Mouse (Mus musculus): ENCODE results near the gene Msx1. TPM values are rescaled to one million over a fixed set of nuclear protein-coding genes. Genes with fewer than 3 reads are reported as not detected.
A peak's percentile ranks its signal among the peaks of the same experiment; 100 is the strongest.

Msx1 gene
- polyA plus RNA-seq (2014; fragmentation: Nextera tagmentation; extraction: Ambion mirVana): 218 and 235 TPM in 2 replicates

DNA sequence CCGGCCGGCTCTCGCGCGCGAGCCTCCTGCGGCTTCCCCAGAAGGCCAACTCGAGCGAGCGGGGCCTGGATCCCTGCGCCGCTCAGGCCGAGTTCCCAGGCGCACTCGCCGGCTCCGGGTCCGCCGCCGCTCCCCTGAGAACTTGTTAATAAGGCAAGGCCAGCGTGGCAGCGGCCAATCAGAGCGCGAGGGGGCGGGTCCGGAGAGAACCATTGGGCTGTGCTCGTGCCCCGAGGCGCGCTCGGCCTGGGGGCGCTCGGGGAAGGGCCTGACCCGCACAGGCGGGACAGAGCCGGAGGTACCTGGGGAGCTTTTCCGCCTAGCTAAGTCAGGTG lies at the start of gene Msx1:
Gene Msx1 (minus strand): TSS at position 123 of the 335 bp plus-strand sequence.
- 0% methylated on average over 37 of the region's 37 CpGs for WGBS
- H3K9me3 ChIP-seq (ENCODE audit: control insufficient read depth, low read length): no peaks in the 10 kb centered on the region
- peak within 1 kb of the TSS; percentile 79 for H3K27ac ChIP-seq (replicated peaks; ENCODE audit: low read depth, low read length)
- H3K4me2 ChIP-seq (ENCODE audit: low read depth, severe bottlenecking): peak within 1 kb of the TSS; percentile 95
- peaks cover 36% of the 10 kb centered on the region for H3K27me3 ChIP-seq (ENCODE audit: control insufficient read depth, insufficient read depth, low read length)
- peak within 1 kb of the TSS; percentile 74 for H3K4me3 ChIP-seq (ENCODE audit: low read depth, low read length)
- peak within 1 kb of the TSS; percentile 90 for H3K9ac ChIP-seq (ENCODE audit: low read length)
- DNase-seq (ENCODE audit: low spot score) (peak; percentile 96), ATAC-seq (ENCODE audit: insufficient number of reproducible peaks, low FRiP score, low TSS enrichment, low read depth) (peak; percentile 66)
- no peaks in the 10 kb centered on the region for H3K36me3 ChIP-seq (ENCODE audit: control insufficient read depth, insufficient read depth, low read length)
- H3K4me1 ChIP-seq (ENCODE audit: control insufficient read depth, insufficient read depth, low read length): peaks cover 35% of the 10 kb centered on the region

- ATAC-seq (ENCODE audit: insufficient number of reproducible peaks, low FRiP score, low TSS enrichment, low read depth) (no peak), DNase-seq (ENCODE audit: low spot score) (no peak)
- Histone ChIP-seq H3K4me1 (ENCODE audit: control insufficient read depth, insufficient read depth, low read length) (peaks cover 6% of the 10 kb centered on the region), H3K27ac (replicated peaks; ENCODE audit: low read depth, low read length) (no peak overlapping the region), H3K9ac (ENCODE audit: low read length) (no peak overlapping the region), H3K4me2 (ENCODE audit: low read depth, severe bottlenecking) (no peak overlapping the region), H3K4me3 (ENCODE audit: low read depth, low read length) (no peak overlapping the region), H3K9me3 (ENCODE audit: control insufficient read depth, low read length) (no peaks in the 10 kb centered on the region), H3K36me3 (ENCODE audit: control insufficient read depth, insufficient read depth, low read length) (no peaks in the 10 kb centered on the region), H3K27me3 (ENCODE audit: control insufficient read depth, insufficient read depth, low read length) (no peaks in the 10 kb centered on the region)
- 68% methylated on average over 6 of the region's 6 CpGs for WGBS
These were observed 41.1 kb upstream of the Msx1 start for GRCm38 (mm10) chr5:37865471-37865870.

GRCm38 (mm10) chr5:37864309-37864708 lies 39.9 kb upstream of the Msx1 start:
- peaks cover 9% of the 10 kb centered on the region for H3K4me1 ChIP-seq (ENCODE audit: control insufficient read depth, insufficient read depth, low read length)
- H3K9me3 ChIP-seq (ENCODE audit: control insufficient read depth, low read length): no peaks in the 10 kb centered on the region
- no peak overlapping the region for H3K4me3 ChIP-seq (ENCODE audit: low read depth, low read length)
- DNase-seq (ENCODE audit: low spot score) (no peak), ATAC-seq (ENCODE audit: insufficient number of reproducible peaks, low FRiP score, low TSS enrichment, low read depth) (no peak)
- H3K27me3 ChIP-seq (ENCODE audit: control insufficient read depth, insufficient read depth, low read length): no peaks in the 10 kb centered on the region
- WGBS: 98% methylated on average over 2 of the region's 2 CpGs
- H3K36me3 ChIP-seq (ENCODE audit: control insufficient read depth, insufficient read depth, low read length): no peaks in the 10 kb centered on the region
- H3K27ac ChIP-seq (replicated peaks; ENCODE audit: low read depth, low read length): no peak overlapping the region
- H3K9ac ChIP-seq (ENCODE audit: low read length): no peak overlapping the region
- H3K4me2 ChIP-seq (ENCODE audit: low read depth, severe bottlenecking): no peak overlapping the region

GRCm38 (mm10) chr5:37860846-37861245 lies 36.5 kb upstream of the Msx1 start:
- H3K9ac ChIP-seq (ENCODE audit: low read length): no peak overlapping the region
- H3K4me2 ChIP-seq (ENCODE audit: low read depth, severe bottlenecking): no peak overlapping the region
- no peaks in the 10 kb centered on the region; the same call in 1 of the 2 replicates for H3K27me3 ChIP-seq (ENCODE audit: control insufficient read depth, insufficient read depth, low read length)
- H3K9me3 ChIP-seq (ENCODE audit: control insufficient read depth, low read length): no peaks in the 10 kb centered on the region
- no peak overlapping the region for H3K4me3 ChIP-seq (ENCODE audit: low read depth, low read length)
- no peak overlapping the region for H3K27ac ChIP-seq (replicated peaks; ENCODE audit: low read depth, low read length)
- DNase-seq (ENCODE audit: low spot score) (no peak), ATAC-seq (ENCODE audit: insufficient number of reproducible peaks, low FRiP score, low TSS enrichment, low read depth) (no peak)
- WGBS: 77% methylated on average over 6 of the region's 6 CpGs
- peaks cover 15% of the 10 kb centered on the region for H3K4me1 ChIP-seq (ENCODE audit: control insufficient read depth, insufficient read depth, low read length)
- H3K36me3 ChIP-seq (ENCODE audit: control insufficient read depth, insufficient read depth, low read length): no peaks in the 10 kb centered on the region

DNA sequence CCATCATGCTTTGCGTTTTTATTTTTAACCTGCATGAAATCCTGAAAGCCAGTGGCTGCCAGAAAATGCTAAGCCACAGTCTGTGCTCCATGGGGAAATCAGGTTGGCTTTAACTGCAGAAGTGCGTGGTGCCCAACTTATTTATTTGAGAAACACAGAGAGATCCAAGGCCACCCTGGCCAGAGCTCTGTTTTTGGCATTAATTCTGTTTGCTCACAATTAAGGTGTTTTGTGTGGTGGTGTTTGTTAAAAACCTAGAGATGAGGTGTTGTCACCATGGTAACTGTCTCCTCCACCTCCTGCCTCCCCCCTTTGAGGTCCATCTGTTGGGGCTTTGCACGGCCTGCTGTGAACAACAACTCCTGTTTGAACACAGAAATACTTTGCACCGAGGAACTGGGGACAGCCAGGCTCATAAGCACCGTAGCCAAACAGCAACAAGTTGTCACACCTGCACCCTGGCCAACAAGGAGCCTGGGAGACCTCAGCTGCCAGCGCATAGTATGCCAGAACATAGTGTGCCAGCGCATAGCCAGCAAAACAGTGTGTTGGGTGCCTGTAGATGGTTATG lies 35.9 kb upstream of the Msx1 start:
- WGBS: 57% methylated on average over 7 of the region's 7 CpGs

GRCm38 (mm10) chr5:37857763-37858545 lies 33.6 kb upstream of the Msx1 start:
- H3K27me3 ChIP-seq (ENCODE audit: control insufficient read depth, insufficient read depth, low read length): no peaks in the 10 kb centered on the region; the same call in 1 of the 2 replicates
- H3K4me2 ChIP-seq (ENCODE audit: low read depth, severe bottlenecking): no peak overlapping the region
- peaks cover 2% of the 10 kb centered on the region; the same call in 1 of the 2 replicates for H3K9me3 ChIP-seq (ENCODE audit: control insufficient read depth, low read length)
- H3K9ac ChIP-seq (ENCODE audit: low read length): no peak overlapping the region
- no peak overlapping the region for H3K27ac ChIP-seq (replicated peaks; ENCODE audit: low read depth, low read length)
- WGBS: 10% methylated on average over 14 of the region's 14 CpGs
- peaks cover 15% of the 10 kb centered on the region for H3K4me1 ChIP-seq (ENCODE audit: control insufficient read depth, insufficient read depth, low read length)
- no peak overlapping the region for H3K4me3 ChIP-seq (ENCODE audit: low read depth, low read length)
- no peaks in the 10 kb centered on the region for H3K36me3 ChIP-seq (ENCODE audit: control insufficient read depth, insufficient read depth, low read length)
- ATAC-seq (ENCODE audit: insufficient number of reproducible peaks, low FRiP score, low TSS enrichment, low read depth): no peak
- DNase-seq (ENCODE audit: low spot score): peak; percentile 40

More for the DNA sequence above, 35.9 kb upstream of the Msx1 start:
- H3K9ac ChIP-seq (ENCODE audit: low read length): no peak overlapping the region
- H3K27ac ChIP-seq (replicated peaks; ENCODE audit: low read depth, low read length): no peak overlapping the region
- H3K4me2 ChIP-seq (ENCODE audit: low read depth, severe bottlenecking): no peak overlapping the region
- H3K27me3 ChIP-seq (ENCODE audit: control insufficient read depth, insufficient read depth, low read length): no peaks in the 10 kb centered on the region; the same call in 1 of the 2 replicates
- no peak for ATAC-seq (ENCODE audit: insufficient number of reproducible peaks, low FRiP score, low TSS enrichment, low read depth)
- H3K4me3 ChIP-seq (ENCODE audit: low read depth, low read length): no peak overlapping the region
- no peak for DNase-seq (ENCODE audit: low spot score)
- no peaks in the 10 kb centered on the region for H3K36me3 ChIP-seq (ENCODE audit: control insufficient read depth, insufficient read depth, low read length)
- peaks cover 15% of the 10 kb centered on the region for H3K4me1 ChIP-seq (ENCODE audit: control insufficient read depth, insufficient read depth, low read length)
- H3K9me3 ChIP-seq (ENCODE audit: control insufficient read depth, low read length): no peaks in the 10 kb centered on the region

- no peak overlapping the region for H3K4me3 ChIP-seq (ENCODE audit: low read depth, low read length)
- no peaks in the 10 kb centered on the region for H3K36me3 ChIP-seq (ENCODE audit: control insufficient read depth, insufficient read depth, low read length)
- no peak overlapping the region for H3K27ac ChIP-seq (replicated peaks; ENCODE audit: low read depth, low read length)
- WGBS: 34% methylated on average over 5 of the region's 5 CpGs
- H3K4me2 ChIP-seq (ENCODE audit: low read depth, severe bottlenecking): no peak overlapping the region
- H3K9ac ChIP-seq (ENCODE audit: low read length): no peak overlapping the region
- H3K27me3 ChIP-seq (ENCODE audit: control insufficient read depth, insufficient read depth, low read length): peaks cover 2% of the 10 kb centered on the region; the same call in 1 of the 2 replicates
- DNase-seq (ENCODE audit: low spot score) (no peak), ATAC-seq (ENCODE audit: insufficient number of reproducible peaks, low FRiP score, low TSS enrichment, low read depth) (no peak)
- peaks cover 17% of the 10 kb centered on the region for H3K4me1 ChIP-seq (ENCODE audit: control insufficient read depth, insufficient read depth, low read length)
- peaks cover 2% of the 10 kb centered on the region; the same call in 1 of the 2 replicates for H3K9me3 ChIP-seq (ENCODE audit: control insufficient read depth, low read length)
These were observed 31.7 kb upstream of the Msx1 start for GRCm38 (mm10) chr5:37856057-37856456.

- H3K4me3 ChIP-seq (ENCODE audit: low read depth, low read length): no peak overlapping the region
- peaks cover 9% of the 10 kb centered on the region; the same call in 1 of the 2 replicates for H3K4me1 ChIP-seq (ENCODE audit: control insufficient read depth, insufficient read depth, low read length)
- H3K9me3 ChIP-seq (ENCODE audit: control insufficient read depth, low read length): peaks cover 2% of the 10 kb centered on the region; the same call in 1 of the 2 replicates
- peaks cover 2% of the 10 kb centered on the region; the same call in 1 of the 2 replicates for H3K27me3 ChIP-seq (ENCODE audit: control insufficient read depth, insufficient read depth, low read length)
- ATAC-seq (ENCODE audit: insufficient number of reproducible peaks, low FRiP score, low TSS enrichment, low read depth) (no peak), DNase-seq (ENCODE audit: low spot score) (no peak)
- WGBS: 73% methylated on average over 6 of the region's 6 CpGs
- H3K27ac ChIP-seq (replicated peaks; ENCODE audit: low read depth, low read length): no peak overlapping the region
- no peak overlapping the region for H3K4me2 ChIP-seq (ENCODE audit: low read depth, severe bottlenecking)
- no peak overlapping the region for H3K9ac ChIP-seq (ENCODE audit: low read length)
- H3K36me3 ChIP-seq (ENCODE audit: control insufficient read depth, insufficient read depth, low read length): no peaks in the 10 kb centered on the region
These were observed 29.9 kb upstream of the Msx1 start for GRCm38 (mm10) chr5:37854233-37854632.
